Mouse (Mus musculus) left cerebral cortex, adult 6 months (tissue): ENCODE data around the gene Cldn17. TPM values are rescaled to one million over a fixed set of nuclear protein-coding genes. Genes with fewer than 3 reads are reported as not detected.

Source experiments
- long read RNA-seq, 2 experiments: library from polyadenylated mRNA; unstranded; transcript quantifications; one replicate each; pipeline ENCODE4 v2.0.0; 2019 to 2020
- polyA plus RNA-seq: library from polyadenylated mRNA; unstranded; fragments of <200 nt; fragmentation: Nextera tagmentation; gene quantifications from 2 replicates; pipeline ENCODE4 v1.2.3, GENCODE M21; 2021

The Cldn17 gene
- polyA plus RNA-seq, result not detected in 2 replicates
- long read RNA-seq, experiment 1, result 0 reads
- long read RNA-seq, experiment 2, result 0 reads

GRCm38 (mm10) chr16:88506878-88507277, at the start of gene Cldn17:
TSS of gene Cldn17 (minus strand) at chr16:88506978.

Other genes with a start within 250 kb of the Cldn17 start
- 2.5 and 2.7 TPM in 2 replicates for gene Grik1, start 216.7 kb downstream of the Cldn17 start, polyA plus RNA-seq
- gene Cldn8, start 56.2 kb upstream of the Cldn17 start, polyA plus RNA-seq, result not detected in 2 replicates
- not detected in 2 replicates for gene Krtap24-1, start 105.3 kb upstream of the Cldn17 start, polyA plus RNA-seq
- not detected in 2 replicates for gene 2310079G19Rik, start 120.7 kb upstream of the Cldn17 start, polyA plus RNA-seq
- not detected in 2 replicates for gene Krtap26-1, start 140.8 kb upstream of the Cldn17 start, polyA plus RNA-seq
- gene Krtap27-1, start 164.7 kb upstream of the Cldn17 start, polyA plus RNA-seq, result not detected in 2 replicates
- gene 2310061N02Rik, start 201.0 kb upstream of the Cldn17 start, polyA plus RNA-seq, result not detected in 2 replicates
- not detected in 2 replicates for gene Krtap13-1, start 221.9 kb upstream of the Cldn17 start, polyA plus RNA-seq
- not detected in 2 replicates for gene Krtap13, start 244.7 kb upstream of the Cldn17 start, polyA plus RNA-seq